Mouse (Mus musculus): ENCODE results near the gene Gm20388. TPM values are rescaled to one million over a fixed set of nuclear protein-coding genes. Genes with fewer than 3 reads are reported as not detected.
A peak's percentile ranks its signal among the peaks of the same experiment; 100 is the strongest.

The Gm20388 gene
- total RNA-seq, 1 experiment: 27.0 TPM

DNA sequence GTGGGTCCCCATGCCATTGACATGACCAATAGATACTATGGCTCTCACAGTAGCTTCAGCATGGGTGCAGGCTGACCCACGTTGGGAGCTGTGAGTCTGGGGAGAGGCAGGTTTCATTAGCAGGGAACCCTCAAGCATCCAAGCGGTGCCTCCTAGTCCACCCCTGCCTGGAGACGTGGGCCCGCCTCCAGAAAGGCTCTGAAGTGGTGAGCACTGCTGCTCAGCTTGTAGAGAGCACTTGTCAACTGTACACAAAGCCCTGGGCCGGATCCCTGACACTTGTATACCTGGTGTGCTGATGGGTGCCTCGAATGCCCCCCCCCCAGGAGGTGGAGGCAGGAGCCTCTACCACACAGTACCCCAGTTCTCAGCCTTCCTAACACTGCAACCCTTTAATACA is 2392.8 kb downstream of the Gm20388 start:
- TF ChIP-seq ZNF384 (IDR thresholded peaks at IDR 0.05; ENCODE audit: low read depth, low read length) (no peak), MAFK (IDR thresholded peaks at IDR 0.05; ENCODE audit: insufficient read depth, low read depth, low read length) (no peak), CHD2 (IDR thresholded peaks at IDR 0.05; ENCODE audit: low read depth, low read length) (no peak), ZC3H11A (IDR thresholded peaks at IDR 0.05; ENCODE audit: borderline replicate concordance, low read depth, low read length) (no peak), HCFC1 (IDR thresholded peaks at IDR 0.05; ENCODE audit: borderline replicate concordance, insufficient read depth, low read length) (no peak)
- Histone ChIP-seq H3K27ac (ENCODE audit: insufficient read depth, low read depth, low read length, poor library complexity, severe bottlenecking) (no peak overlapping the region), H3K9ac (ENCODE audit: insufficient read depth, low read depth, low read length, poor library complexity, severe bottlenecking) (no peak overlapping the region), H3K4me3 (ENCODE audit: insufficient read depth in 1 of 2, low read depth in 1 of 2, low read length in 2 of 2, poor library complexity in 1 of 2, severe bottlenecking in 1 of 2) (no peak overlapping the region), H3K36me3 (ENCODE audit: control insufficient read depth, insufficient read depth, low read length, poor library complexity, severe bottlenecking) (no peaks in the 10 kb centered on the region), H3K9me3 (ENCODE audit: control insufficient read depth, insufficient read depth, low read depth, low read length) (no peaks in the 10 kb centered on the region), H3K4me1 (ENCODE audit: control insufficient read depth in 2 of 2, insufficient read depth in 2 of 2, low read length in 2 of 2, poor library complexity in 1 of 2) (peaks cover 0 to 11% of the 10 kb centered on the region in 2 experiments; a peak in 1 of 4 replicates)
- no peak for DNase-seq (ENCODE audit: low read depth, low spot score)
- in situ Hi-C loops (cut with MboI; ENCODE audit: low sequenced_read_pairs in 2 of 2, unreplicated experiment in 2 of 2): no loop called here

DNA sequence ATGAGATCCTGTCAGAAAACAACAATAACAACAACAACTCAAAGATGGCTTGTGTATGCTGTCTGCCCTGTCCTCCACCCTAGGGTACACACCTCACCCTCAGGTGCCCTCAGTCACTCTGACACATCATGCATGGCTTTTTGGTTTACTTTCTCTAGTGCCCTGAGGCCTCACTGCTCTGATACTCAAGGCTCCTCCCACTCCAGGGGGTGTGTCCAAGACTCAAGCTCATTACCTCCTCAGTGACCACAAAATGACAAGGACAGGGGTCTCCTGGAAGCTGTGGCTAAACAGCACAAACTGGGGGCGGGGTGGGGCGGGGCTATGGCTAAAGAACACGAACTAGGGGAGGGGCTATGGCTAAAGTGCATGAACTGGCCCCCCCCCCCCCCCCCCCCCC is 2393.4 kb downstream of the Gm20388 start:
- Histone ChIP-seq H3K4me3 (ENCODE audit: insufficient read depth in 1 of 2, low read depth in 1 of 2, low read length in 2 of 2, poor library complexity in 1 of 2, severe bottlenecking in 1 of 2) (no peak overlapping the region), H3K9ac (ENCODE audit: insufficient read depth, low read depth, low read length, poor library complexity, severe bottlenecking) (no peak overlapping the region), H3K4me1 (ENCODE audit: control insufficient read depth in 2 of 2, insufficient read depth in 2 of 2, low read length in 2 of 2, poor library complexity in 1 of 2) (peaks cover 0 to 11% of the 10 kb centered on the region in 2 experiments; a peak in 1 of 4 replicates), H3K36me3 (ENCODE audit: control insufficient read depth, insufficient read depth, low read length, poor library complexity, severe bottlenecking) (no peaks in the 10 kb centered on the region), H3K9me3 (ENCODE audit: control insufficient read depth, insufficient read depth, low read depth, low read length) (no peaks in the 10 kb centered on the region), H3K27ac (ENCODE audit: insufficient read depth, low read depth, low read length, poor library complexity, severe bottlenecking) (no peak overlapping the region)
- no peak for DNase-seq (ENCODE audit: low read depth, low spot score)
- TF ChIP-seq MAFK (IDR thresholded peaks at IDR 0.05; ENCODE audit: insufficient read depth, low read depth, low read length) (no peak), ZC3H11A (IDR thresholded peaks at IDR 0.05; ENCODE audit: borderline replicate concordance, low read depth, low read length) (no peak), ZNF384 (IDR thresholded peaks at IDR 0.05; ENCODE audit: low read depth, low read length) (no peak), HCFC1 (IDR thresholded peaks at IDR 0.05; ENCODE audit: borderline replicate concordance, insufficient read depth, low read length) (no peak), CHD2 (IDR thresholded peaks at IDR 0.05; ENCODE audit: low read depth, low read length) (no peak)
- in situ Hi-C loops (cut with MboI; ENCODE audit: low sequenced_read_pairs in 2 of 2, unreplicated experiment in 2 of 2): no loop called here

- H3K9ac ChIP-seq (ENCODE audit: insufficient read depth, low read depth, low read length, poor library complexity, severe bottlenecking): no peak overlapping the region; the same call in 1 of the 2 replicates
- H3K4me3 ChIP-seq (ENCODE audit: insufficient read depth in 1 of 2, low read depth in 1 of 2, low read length in 2 of 2, poor library complexity in 1 of 2, severe bottlenecking in 1 of 2): peak overlapping the region in 1 of 2 experiments; percentile 28; a peak in 1 of 4 replicates
- H3K36me3 ChIP-seq (ENCODE audit: control insufficient read depth, insufficient read depth, low read length, poor library complexity, severe bottlenecking): no peaks in the 10 kb centered on the region
- no peak for TF ChIP-seq ZNF384 (IDR thresholded peaks at IDR 0.05; ENCODE audit: low read depth, low read length)
- TF ChIP-seq CHD2 (IDR thresholded peaks at IDR 0.05; ENCODE audit: low read depth, low read length): no peak
- TF ChIP-seq MAFK (IDR thresholded peaks at IDR 0.05; ENCODE audit: insufficient read depth, low read depth, low read length): no peak
- no peak for TF ChIP-seq ZC3H11A (IDR thresholded peaks at IDR 0.05; ENCODE audit: borderline replicate concordance, low read depth, low read length)
- no peak for TF ChIP-seq HCFC1 (IDR thresholded peaks at IDR 0.05; ENCODE audit: borderline replicate concordance, insufficient read depth, low read length)
- no peak overlapping the region for H3K27ac ChIP-seq (ENCODE audit: insufficient read depth, low read depth, low read length, poor library complexity, severe bottlenecking)
- H3K9me3 ChIP-seq (ENCODE audit: control insufficient read depth, insufficient read depth, low read depth, low read length): no peaks in the 10 kb centered on the region
- DNase-seq (ENCODE audit: low read depth, low spot score): no peak
- in situ Hi-C loops (cut with MboI; ENCODE audit: low sequenced_read_pairs in 2 of 2, unreplicated experiment in 2 of 2): no loop called here
- H3K4me1 ChIP-seq (ENCODE audit: control insufficient read depth in 2 of 2, insufficient read depth in 2 of 2, low read length in 2 of 2, poor library complexity in 1 of 2): peaks cover 0 to 11% of the 10 kb centered on the region in 2 experiments; a peak in 1 of 4 replicates
These were observed 2396.2 kb downstream of the Gm20388 start for GRCm38 (mm10) chr8:122306660-122307399.

DNA sequence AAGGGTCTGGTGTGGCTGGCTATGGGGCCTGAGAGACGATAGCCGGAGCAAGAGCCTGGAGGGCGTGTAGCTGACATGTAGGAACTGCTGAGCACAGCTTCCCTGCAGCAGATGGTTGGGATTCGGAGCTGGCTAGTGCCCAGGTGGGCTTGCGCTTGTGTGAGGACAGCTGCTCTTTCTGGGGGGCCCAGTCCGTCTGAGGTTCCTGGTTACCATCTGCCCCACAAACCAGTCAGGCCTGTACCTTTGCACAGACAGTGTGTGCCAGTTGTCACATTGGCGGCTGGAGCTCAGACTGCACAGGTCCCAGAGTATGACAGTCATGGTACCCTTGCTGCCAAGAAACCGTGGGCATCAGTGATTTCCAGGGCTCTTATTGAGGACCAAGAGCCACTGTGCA is 2397.2 kb downstream of the Gm20388 start:
- Histone ChIP-seq H3K36me3 (ENCODE audit: control insufficient read depth, insufficient read depth, low read length, poor library complexity, severe bottlenecking) (no peaks in the 10 kb centered on the region), H3K4me3 (ENCODE audit: insufficient read depth in 1 of 2, low read depth in 1 of 2, low read length in 2 of 2, poor library complexity in 1 of 2, severe bottlenecking in 1 of 2) (no peak overlapping the region), H3K4me1 (ENCODE audit: control insufficient read depth in 2 of 2, insufficient read depth in 2 of 2, low read length in 2 of 2, poor library complexity in 1 of 2) (peaks cover 0 to 14% of the 10 kb centered on the region in 2 experiments; a peak in 1 of 4 replicates), H3K9me3 (ENCODE audit: control insufficient read depth, insufficient read depth, low read depth, low read length) (no peaks in the 10 kb centered on the region), H3K27ac (ENCODE audit: insufficient read depth, low read depth, low read length, poor library complexity, severe bottlenecking) (no peak overlapping the region), H3K9ac (ENCODE audit: insufficient read depth, low read depth, low read length, poor library complexity, severe bottlenecking) (no peak overlapping the region)
- no peak for DNase-seq (ENCODE audit: low read depth, low spot score)
- in situ Hi-C loops (cut with MboI; ENCODE audit: low sequenced_read_pairs in 2 of 2, unreplicated experiment in 2 of 2): no loop called here
- no peak for TF ChIP-seq HCFC1 (IDR thresholded peaks at IDR 0.05; ENCODE audit: borderline replicate concordance, insufficient read depth, low read length)
- no peak for TF ChIP-seq CHD2 (IDR thresholded peaks at IDR 0.05; ENCODE audit: low read depth, low read length)
- TF ChIP-seq ZC3H11A (IDR thresholded peaks at IDR 0.05; ENCODE audit: borderline replicate concordance, low read depth, low read length): no peak
- no peak for TF ChIP-seq ZNF384 (IDR thresholded peaks at IDR 0.05; ENCODE audit: low read depth, low read length)
- TF ChIP-seq MAFK (IDR thresholded peaks at IDR 0.05; ENCODE audit: insufficient read depth, low read depth, low read length): no peak
